Mouse (Mus musculus) hindbrain, embryonic 15.5 days (tissue): ENCODE measurements around the gene Arhgef28. TPM values are rescaled to one million over a fixed set of nuclear protein-coding genes. Genes with fewer than 3 reads are reported as not detected.

Source experiments
- ATAC-seq: fragments of 200-750 bp; cut with Nextera tagmentation; 2 replicates; pipeline ENCODE4 v1.8.0; 2017; ENCODE audit warnings: low read depth, moderate number of reproducible peaks, moderate TSS enrichment; ENCODE audit not compliant: low FRiP score
- H3K27ac ChIP-seq: fragments of 300-500 bp; sonication (generic); replicated peaks from 2 replicates; pipeline ENCODE4 v1.5.1; 2015; ENCODE audit warnings: mild to moderate bottlenecking, inconsistent platforms
- H3K27me3 ChIP-seq: fragments of 300-500 bp; sonication (generic); 2 replicates; pipeline ENCODE4 v1.6.1; 2015; ENCODE audit warnings: control low read depth, inconsistent platforms
- H3K36me3 ChIP-seq: fragments of 300-500 bp; sonication (generic); 2 replicates; pipeline ENCODE4 v1.6.1; 2015; ENCODE audit warnings: control low read depth, inconsistent platforms
- H3K4me1 ChIP-seq: fragments of 300-500 bp; sonication (generic); replicated peaks from 2 replicates; pipeline ENCODE4 v1.6.1; 2015; ENCODE audit warnings: control low read depth, inconsistent platforms
- H3K4me2 ChIP-seq: fragments of 300-500 bp; sonication (generic); 2 replicates; pipeline ENCODE4 v1.6.1; 2015; ENCODE audit warnings: moderate library complexity, mild to moderate bottlenecking, inconsistent platforms
- H3K4me3 ChIP-seq: fragments of 300-500 bp; sonication (generic); 2 replicates; pipeline ENCODE4 v1.5.1; 2015; ENCODE audit warnings: mild to moderate bottlenecking, inconsistent platforms
- H3K9ac ChIP-seq: fragments of 300-500 bp; sonication (generic); 2 replicates; pipeline ENCODE4 v1.6.1; 2015; ENCODE audit warnings: inconsistent platforms
- H3K9me3 ChIP-seq: fragments of 300-500 bp; sonication (generic); 2 replicates; pipeline ENCODE4 v1.6.1; 2016; ENCODE audit warnings: control low read depth, inconsistent platforms
- WGBS: fragments of 180-500 bp; shearing (Covaris S2); methylation state at CpG from one replicate; pipeline ENCODE4 v1.1.7; 2015; 5-methylcytosine and 5-hydroxymethylcytosine counted together
- polyA plus RNA-seq: library from polyadenylated mRNA; unstranded; fragments of >200 nt; fragmentation: Nextera tagmentation; extraction: Ambion mirVana; gene quantifications from 2 replicates; pipeline ENCODE4 v1.2.1, GENCODE M21; 2015

Arhgef28 gene
- polyA plus RNA-seq, 1 experiment from 2014 or later, result 29.3 TPM

DNA sequence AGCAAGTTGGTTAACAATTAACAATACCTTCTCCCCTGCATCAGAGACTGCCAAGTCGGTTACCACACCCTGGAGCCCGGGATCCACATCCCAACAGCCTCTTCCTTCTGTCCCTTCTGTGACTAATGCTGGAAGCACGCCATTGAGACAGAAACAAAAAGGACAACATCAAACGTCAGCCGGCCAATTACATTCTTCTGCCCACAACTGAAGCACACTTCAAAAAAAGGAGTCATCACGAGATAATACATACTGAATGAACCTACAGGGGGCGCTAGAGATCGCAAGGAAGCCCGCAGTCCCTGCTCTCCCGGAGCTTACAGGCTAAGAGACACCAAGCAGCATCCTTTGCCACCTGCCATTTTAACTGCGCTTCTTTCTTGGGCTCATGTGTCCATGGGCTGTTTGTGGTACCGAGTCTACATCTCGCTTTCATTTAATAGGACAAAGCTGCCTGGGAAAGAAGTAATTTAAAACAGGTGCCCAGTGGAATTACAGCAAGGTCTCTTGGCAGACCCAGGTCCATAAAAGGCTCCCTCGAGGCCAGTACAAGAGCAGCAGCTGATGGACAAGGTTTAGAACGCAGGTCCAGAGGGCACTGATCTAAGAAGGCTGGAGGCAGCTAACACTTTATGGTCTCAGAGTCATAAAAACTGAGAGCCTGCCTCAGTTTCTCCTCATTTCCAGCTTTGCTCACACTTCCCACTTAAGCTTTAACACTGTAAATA, 266.6 kb downstream of the Arhgef28 start:
- ATAC-seq, result no peak
- H3K27ac ChIP-seq, result no peak overlapping the region
- no peaks in the 10 kb centered on the region for H3K27me3 ChIP-seq
- WGBS, result 68% methylated on average over 15 of the region's 15 CpGs
- H3K4me2 ChIP-seq, result no peak overlapping the region
- H3K4me3 ChIP-seq, result no peak overlapping the region
- H3K9ac ChIP-seq, result no peak overlapping the region
- H3K36me3 ChIP-seq, result peaks cover 4% of the 10 kb centered on the region; the same call in 1 of the 2 replicates
- no peaks in the 10 kb centered on the region for H3K9me3 ChIP-seq
- H3K4me1 ChIP-seq, result peaks cover 8% of the 10 kb centered on the region

DNA sequence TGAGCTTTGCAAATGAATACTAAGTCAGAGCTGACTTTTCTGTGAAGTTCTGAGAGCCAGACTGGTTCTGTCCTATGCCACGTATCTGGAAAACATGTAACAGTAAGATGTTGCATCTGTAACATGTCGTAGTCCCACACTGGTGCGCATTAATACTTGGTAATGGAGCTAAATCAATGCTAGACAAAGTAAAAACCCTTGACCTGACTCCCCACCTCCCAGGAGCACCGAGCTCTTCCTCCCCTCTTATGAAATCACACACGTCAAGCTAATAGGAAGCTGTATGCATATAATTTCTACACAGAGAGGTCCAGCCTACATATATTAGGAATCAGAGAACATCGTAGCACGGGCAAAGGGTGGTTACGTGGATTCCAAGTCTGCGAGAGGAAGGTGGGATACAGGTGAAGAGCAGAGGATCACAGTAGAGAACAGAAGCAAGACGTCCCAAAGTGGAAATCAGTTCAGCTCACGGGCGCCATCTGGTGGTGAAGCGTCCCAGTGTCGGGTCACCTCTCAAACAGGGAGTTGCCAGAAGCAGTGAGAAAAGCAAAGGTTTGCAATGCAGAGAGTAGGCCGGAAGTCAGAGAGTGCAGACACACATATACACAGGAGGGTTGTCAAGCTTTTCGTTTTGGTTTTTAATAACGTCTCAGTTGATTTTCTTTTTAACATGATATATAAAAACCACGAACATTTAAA, 267.5 kb downstream of the Arhgef28 start:
- Histone ChIP-seq H3K4me3 (no peak overlapping the region), H3K27ac (no peak overlapping the region), H3K4me1 (peaks cover 8% of the 10 kb centered on the region), H3K27me3 (no peaks in the 10 kb centered on the region), H3K9me3 (no peaks in the 10 kb centered on the region), H3K36me3 (no peaks in the 10 kb centered on the region), H3K9ac (no peak overlapping the region), H3K4me2 (no peak overlapping the region)
- 34% methylated on average over 18 of the region's 18 CpGs for WGBS
- peak; percentile 50; the same call in 1 of the 2 replicates for ATAC-seq

DNA sequence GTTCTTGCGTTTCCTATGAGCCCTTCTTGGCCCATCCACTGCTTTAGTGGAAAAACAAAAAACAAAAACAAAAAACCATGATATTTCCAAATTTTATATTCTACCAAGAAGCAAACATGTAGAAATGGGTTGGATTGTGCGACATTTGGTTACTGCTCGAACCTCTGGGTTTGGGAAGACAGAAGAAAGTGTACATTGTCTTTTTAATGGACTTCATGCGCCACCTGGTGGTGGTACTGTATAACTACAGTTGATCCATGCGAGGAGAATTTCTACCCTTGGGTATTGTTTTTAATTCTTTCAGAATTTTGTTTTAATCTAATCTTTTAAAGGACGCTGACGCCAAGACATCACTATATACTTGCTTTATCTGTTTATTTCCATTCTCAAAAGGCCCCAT, 268.3 kb downstream of the Arhgef28 start:
- WGBS, result 15% methylated on average over 7 of the region's 7 CpGs
- H3K4me3 ChIP-seq, result no peak overlapping the region

DNA sequence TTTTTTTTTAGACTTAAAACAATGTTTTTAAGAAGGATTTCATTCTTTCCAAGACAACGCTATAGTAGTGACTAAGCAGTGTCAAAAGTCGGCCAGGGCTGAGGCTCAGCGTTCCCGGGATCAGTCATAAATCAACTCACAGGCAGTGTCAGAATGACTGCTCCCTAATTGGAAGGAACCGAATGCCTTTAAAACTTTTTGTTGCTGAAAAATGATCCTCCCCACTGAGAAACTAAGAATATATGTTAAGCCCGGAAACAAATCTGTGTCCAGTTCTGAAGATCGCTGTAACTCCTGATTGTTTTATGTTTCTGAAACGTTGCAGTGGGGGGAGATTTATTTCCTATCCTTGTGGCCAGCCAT, 278.1 kb downstream of the Arhgef28 start:
- Histone ChIP-seq H3K9me3 (no peaks in the 10 kb centered on the region), H3K9ac (no peak overlapping the region), H3K4me2 (no peak overlapping the region), H3K4me1 (peaks cover 5% of the 10 kb centered on the region; the same call in 1 of the 2 replicates), H3K27me3 (no peaks in the 10 kb centered on the region), H3K4me3 (no peak overlapping the region), H3K36me3 (no peaks in the 10 kb centered on the region), H3K27ac (no peak overlapping the region)
- no peak for ATAC-seq
- 22% methylated on average over 8 of the region's 8 CpGs for WGBS

More for the DNA sequence above, 268.3 kb downstream of the Arhgef28 start:
- no peak for ATAC-seq
- H3K27me3 ChIP-seq, result no peaks in the 10 kb centered on the region
- H3K36me3 ChIP-seq, result no peaks in the 10 kb centered on the region
- peaks cover 8% of the 10 kb centered on the region for H3K4me1 ChIP-seq
- H3K9ac ChIP-seq, result no peak overlapping the region
- no peak overlapping the region for H3K27ac ChIP-seq
- H3K4me2 ChIP-seq, result no peak overlapping the region
- no peaks in the 10 kb centered on the region for H3K9me3 ChIP-seq

DNA sequence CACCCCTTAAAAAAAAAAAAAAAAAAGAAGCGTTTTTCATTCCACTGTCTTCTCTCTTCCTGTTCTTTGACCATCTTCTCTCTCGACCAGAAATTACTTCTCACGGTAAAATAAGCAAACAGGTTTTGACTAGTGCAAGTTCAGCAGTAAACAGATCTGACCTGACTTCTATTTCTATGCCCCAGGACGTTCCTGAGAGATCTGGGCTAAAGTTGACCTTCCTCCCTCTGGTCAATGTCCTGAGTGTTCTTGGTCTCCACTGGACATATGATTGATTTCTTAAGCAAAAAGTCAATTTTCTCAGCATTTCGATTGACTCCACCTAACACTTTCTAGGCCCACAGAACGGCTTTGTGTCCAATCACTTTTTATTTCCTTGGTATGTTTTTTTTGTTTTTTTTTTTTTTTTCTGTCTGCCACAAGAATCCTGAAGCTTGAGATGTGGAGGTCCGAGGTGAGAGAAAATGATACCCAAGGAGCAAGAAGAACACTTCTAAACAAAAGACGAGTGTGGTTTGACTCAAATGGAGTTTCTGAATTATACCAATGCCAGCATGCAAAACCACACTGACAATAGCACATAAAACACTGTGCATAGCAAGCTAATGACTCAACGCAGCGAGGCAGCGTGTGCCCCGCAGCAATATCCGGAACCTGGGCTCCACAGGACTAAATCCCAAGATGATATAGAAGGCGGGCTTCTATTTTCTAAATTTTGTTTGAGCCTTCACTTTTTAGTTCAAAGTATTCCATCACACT, 278.7 kb downstream of the Arhgef28 start:
- WGBS, result 39% methylated on average over 14 of the region's 14 CpGs
- Histone ChIP-seq H3K36me3 (no peaks in the 10 kb centered on the region), H3K27me3 (no peaks in the 10 kb centered on the region), H3K9ac (no peak overlapping the region), H3K27ac (no peak overlapping the region), H3K9me3 (no peaks in the 10 kb centered on the region), H3K4me1 (peaks cover 5% of the 10 kb centered on the region; the same call in 1 of the 2 replicates), H3K4me2 (no peak overlapping the region), H3K4me3 (no peak overlapping the region)
- no peak for ATAC-seq

DNA sequence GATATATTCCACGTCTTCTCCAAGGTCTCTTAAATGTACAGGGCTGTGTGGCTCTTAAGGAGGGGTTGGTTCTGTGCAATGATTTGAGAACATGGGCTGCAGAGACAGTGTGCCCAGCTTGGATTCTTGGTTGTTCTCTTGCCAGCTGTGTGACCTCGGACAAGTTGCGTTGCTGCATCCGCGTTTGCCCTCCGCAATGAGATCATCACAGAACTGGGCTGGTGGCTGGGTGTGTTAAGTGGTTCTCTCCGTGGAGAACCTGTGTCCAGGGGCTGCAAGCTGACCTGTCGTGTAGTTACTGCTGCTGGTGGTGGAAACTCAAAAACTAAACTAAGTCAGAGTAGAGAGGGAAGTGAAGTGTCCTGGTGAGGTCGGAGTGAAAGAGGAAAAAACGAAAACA, 279.9 kb downstream of the Arhgef28 start:
- Histone ChIP-seq H3K9ac (no peak overlapping the region), H3K27ac (no peak overlapping the region), H3K4me3 (no peak overlapping the region), H3K36me3 (no peaks in the 10 kb centered on the region), H3K4me2 (no peak overlapping the region), H3K4me1 (peaks cover 5% of the 10 kb centered on the region; the same call in 1 of the 2 replicates), H3K27me3 (no peaks in the 10 kb centered on the region), H3K9me3 (no peaks in the 10 kb centered on the region)
- ATAC-seq, result no peak
- 91% methylated on average over 10 of the region's 10 CpGs for WGBS

DNA sequence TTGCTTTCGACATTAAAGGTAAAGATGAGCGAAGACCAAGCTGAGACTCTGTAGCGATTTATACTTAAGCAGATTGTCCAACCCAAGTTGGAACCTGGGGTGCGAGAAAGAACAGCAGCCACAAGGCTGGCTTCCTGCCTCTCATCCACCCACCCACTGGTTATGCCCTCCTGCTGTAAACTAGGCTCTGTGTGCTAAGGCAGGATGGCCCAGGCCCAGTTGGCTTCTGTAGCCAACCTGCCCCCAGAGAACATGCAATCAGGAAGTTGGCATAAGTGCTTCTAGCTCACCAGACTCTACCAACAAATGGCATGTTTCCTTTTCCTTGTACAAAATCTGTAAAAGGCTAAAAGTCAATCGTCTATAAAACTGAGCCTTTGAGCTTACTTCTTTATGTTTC, 283.2 kb downstream of the Arhgef28 start:
- 96% methylated on average over 5 of the region's 5 CpGs for WGBS
- no peak overlapping the region for H3K4me2 ChIP-seq
- no peaks in the 10 kb centered on the region for H3K27me3 ChIP-seq
- no peaks in the 10 kb centered on the region for H3K36me3 ChIP-seq
- no peak overlapping the region for H3K27ac ChIP-seq
- no peaks in the 10 kb centered on the region for H3K9me3 ChIP-seq
- no peak overlapping the region for H3K4me3 ChIP-seq
- no peak overlapping the region for H3K9ac ChIP-seq
- ATAC-seq, result no peak
- peaks cover 14% of the 10 kb centered on the region for H3K4me1 ChIP-seq

DNA sequence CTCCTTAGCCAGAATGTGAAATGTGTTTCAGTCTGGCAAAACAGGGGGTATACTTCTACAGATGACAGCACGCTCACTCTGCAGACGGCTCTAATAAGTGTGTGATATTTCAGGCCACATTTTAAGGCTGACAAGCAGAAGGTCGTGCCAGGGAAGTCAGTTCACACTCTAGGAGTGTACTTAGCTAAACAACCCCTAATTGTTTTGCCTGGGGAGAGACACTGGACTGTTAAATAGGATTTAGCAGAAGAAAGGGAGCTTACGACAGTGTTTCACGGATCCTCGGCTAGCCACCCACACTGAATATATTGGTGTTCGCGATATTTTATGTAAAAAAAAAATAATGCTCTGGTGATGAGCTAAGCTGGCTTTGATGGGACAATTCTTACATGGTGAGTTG, 286.6 kb downstream of the Arhgef28 start:
- Histone ChIP-seq H3K27me3 (no peaks in the 10 kb centered on the region), H3K9ac (no peak overlapping the region), H3K9me3 (no peaks in the 10 kb centered on the region), H3K4me1 (peaks cover 19% of the 10 kb centered on the region), H3K4me2 (no peak overlapping the region), H3K36me3 (no peaks in the 10 kb centered on the region), H3K27ac (no peak overlapping the region), H3K4me3 (no peak overlapping the region)
- ATAC-seq, result 0 out of 2 replicates have a peak, but pooled peaks have one; percentile 15
- WGBS, result 28% methylated on average over 8 of the region's 8 CpGs

DNA sequence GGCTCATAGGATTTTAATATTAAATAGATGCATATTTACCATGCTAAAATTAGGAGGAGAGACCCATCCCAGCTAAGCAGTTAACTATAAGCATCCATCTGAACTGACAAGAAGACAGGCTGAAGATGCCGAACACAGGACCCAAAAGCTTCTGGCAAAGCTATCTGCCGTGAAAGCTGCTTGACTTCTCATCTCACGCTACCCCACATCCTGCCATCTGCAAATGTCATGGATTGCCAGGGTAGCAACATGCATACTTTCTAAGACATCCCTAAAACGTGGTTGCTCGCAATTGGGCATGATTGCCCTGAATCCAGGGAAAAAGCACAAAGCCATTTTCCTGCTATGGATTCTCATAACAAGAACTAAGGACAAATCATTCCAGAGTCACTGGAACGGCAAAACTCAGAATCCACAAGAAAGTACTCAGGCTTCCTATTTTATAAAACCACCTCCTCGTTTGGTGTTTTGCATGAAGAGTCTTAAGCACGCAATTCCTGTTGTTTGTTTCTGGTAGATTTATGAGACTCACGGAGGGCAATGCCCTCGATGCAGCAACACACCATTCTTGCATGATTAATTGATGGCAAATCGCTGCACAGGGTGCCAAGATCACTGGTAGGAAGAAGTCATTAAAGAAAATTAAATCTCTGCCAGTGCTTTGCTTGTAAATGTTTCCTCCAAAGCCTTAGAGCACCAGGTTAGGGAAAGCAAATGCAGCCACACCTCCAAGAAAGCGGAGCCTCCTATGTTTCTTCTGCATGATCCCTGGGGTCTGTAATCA, 287.9 kb downstream of the Arhgef28 start:
- Histone ChIP-seq H3K36me3 (no peaks in the 10 kb centered on the region), H3K27ac (peak overlapping the region; percentile 64), H3K9me3 (no peaks in the 10 kb centered on the region), H3K27me3 (no peaks in the 10 kb centered on the region), H3K4me2 (no peak overlapping the region), H3K4me3 (no peak overlapping the region), H3K9ac (no peak overlapping the region), H3K4me1 (peaks cover 19% of the 10 kb centered on the region)
- 54% methylated on average over 12 of the region's 12 CpGs for WGBS
- no peak for ATAC-seq

DNA sequence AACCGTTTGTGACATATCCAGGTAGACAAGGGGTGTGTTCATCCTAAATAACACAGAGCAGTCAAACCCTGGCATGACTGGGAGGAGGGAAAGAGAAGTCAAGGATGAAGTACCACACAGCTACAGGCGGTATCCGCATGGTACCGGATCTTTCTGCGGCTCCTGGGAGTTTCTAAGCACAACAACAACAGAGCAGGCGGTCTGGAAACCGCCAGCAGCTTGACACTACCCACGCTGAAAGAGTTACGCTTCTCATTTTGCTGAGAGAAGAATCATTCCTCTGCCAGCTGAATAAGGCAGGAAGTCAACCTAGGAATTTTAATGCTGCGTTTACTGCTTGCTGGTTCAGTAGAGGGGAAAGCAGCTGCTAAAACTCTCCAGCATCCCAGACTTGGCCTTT, 295.2 kb downstream of the Arhgef28 start:
- peak; percentile 74; the same call in 1 of the 2 replicates for ATAC-seq
- 5% methylated on average over 10 of the region's 10 CpGs for WGBS
- no peak overlapping the region for H3K4me3 ChIP-seq
- no peaks in the 10 kb centered on the region for H3K27me3 ChIP-seq
- H3K36me3 ChIP-seq, result no peaks in the 10 kb centered on the region
- H3K27ac ChIP-seq, result peak overlapping the region; percentile 43
- no peak overlapping the region for H3K9ac ChIP-seq
- peaks cover 7% of the 10 kb centered on the region for H3K4me1 ChIP-seq
- H3K9me3 ChIP-seq, result no peaks in the 10 kb centered on the region
- no peak overlapping the region for H3K4me2 ChIP-seq

DNA sequence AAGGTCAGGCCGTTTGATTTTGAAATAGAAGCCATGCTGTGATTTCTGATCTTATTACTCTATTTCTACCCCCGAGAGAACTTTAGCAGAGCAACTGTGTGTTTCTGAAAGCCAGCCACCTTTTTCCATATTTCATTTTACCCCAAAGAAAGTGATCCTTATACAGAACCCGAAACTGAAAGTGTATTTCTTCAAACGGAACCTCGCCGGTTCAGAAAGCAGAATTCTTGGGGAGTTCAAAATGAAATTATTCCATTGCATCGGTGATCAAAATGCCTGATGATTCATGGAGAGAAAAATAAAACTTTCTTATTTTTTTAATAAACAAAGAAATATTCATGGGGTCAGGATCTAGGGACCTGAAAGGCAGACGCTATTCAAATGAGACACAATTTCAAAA, 303.4 kb downstream of the Arhgef28 start:
- H3K36me3 ChIP-seq, result no peaks in the 10 kb centered on the region
- peaks cover 22% of the 10 kb centered on the region for H3K4me1 ChIP-seq
- 86% methylated on average over 8 of the region's 8 CpGs for WGBS
- H3K27me3 ChIP-seq, result no peaks in the 10 kb centered on the region
- H3K4me3 ChIP-seq, result no peak overlapping the region
- H3K9ac ChIP-seq, result no peak overlapping the region
- no peak overlapping the region for H3K4me2 ChIP-seq
- no peak overlapping the region for H3K27ac ChIP-seq
- no peak for ATAC-seq
- H3K9me3 ChIP-seq, result no peaks in the 10 kb centered on the region
